Mouse (Mus musculus): Measurements from ENCODE around the gene Car5a.

Car5a gene

DNA sequence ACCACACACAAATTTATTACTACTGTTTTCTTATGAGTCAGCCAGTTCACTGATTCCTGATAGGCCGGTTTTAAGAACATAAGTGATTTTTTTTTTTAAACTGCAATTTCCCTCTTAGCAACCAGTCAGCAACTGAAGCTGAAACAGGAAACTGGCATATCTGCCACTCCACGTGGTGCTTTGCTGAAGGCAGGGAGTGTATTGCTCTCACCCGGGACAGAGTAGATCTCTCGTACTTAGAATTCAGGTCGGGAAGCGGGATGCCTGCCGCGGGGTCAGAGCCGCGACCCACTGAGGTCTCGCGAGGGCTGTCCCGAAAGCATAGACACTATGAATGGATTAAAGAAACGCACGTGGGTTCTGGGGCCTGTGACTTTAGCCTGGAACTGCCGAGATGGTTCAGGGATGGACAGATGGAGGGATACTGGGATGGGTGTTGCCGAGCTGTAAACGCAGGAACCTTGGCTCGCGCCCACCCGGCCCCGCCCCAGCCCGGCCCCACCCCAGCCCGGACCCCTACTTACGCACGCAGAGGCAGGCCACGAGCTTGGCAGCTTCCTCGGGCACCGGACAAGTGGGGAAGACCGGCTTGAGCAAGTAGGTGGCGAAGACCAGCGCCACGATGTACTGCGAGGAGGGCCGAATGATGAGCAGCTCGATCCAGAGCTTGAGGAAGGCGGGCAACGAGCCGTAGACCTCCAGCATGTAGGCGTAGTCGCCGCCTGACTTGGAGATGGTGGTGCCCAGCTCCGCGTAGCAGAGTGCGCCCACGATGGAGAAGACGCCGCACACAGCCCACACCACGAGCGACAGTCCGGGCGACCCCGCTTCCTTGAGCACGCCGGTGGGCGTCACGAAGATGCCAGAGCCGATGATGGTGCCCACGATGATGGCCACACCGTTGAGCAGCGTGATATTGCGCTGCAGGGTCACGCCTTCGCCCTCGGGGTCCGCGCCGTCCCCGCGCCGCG, 37.9 kb downstream of the Car5a start:
- peak in 1 of 2 experiments; percentile 42 for DNase-seq (ENCODE audit: low spot score in 2 of 2)

DNA sequence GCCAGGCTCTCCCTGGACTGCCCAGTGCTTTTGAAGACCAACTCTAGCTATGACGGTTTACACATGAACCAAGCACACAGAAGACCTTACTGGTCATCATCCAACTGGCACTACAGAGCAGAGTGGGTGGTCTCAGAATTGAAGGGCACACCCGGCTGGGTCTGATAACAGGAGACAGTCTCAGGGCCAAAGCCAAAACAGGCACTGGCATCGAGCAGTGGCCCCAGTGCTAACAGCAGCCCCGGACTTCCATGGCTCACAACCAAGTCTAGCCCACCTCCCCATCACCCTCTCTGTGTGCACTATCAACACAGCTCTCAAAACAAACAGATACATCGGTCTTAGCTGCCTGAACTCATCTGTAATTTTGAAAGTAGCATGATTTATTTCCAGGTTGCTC, 38.8 kb downstream of the Car5a start:
- DNase-seq (ENCODE audit: low spot score in 2 of 2) = no peak

DNA sequence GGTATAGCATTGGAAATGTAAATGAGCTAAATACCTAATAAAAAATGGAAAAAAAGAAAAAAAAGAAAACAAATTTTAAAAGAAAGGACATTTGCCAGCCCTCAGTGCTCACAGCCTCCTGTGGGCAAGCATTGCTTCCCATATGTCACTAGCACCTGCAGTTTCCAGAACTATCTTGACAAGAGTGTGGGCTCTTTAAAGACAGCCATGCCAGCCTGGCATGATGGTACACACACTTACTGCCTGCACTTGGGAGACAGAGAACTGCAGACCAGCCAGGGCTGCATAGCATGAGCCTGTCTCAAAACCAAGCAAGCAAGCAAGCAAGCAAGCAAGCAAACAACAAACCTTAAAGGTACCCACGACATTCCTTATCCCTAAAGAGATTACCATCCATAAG, 39.3 kb downstream of the Car5a start:
- no peak for DNase-seq (ENCODE audit: low spot score in 2 of 2)

- no peak for DNase-seq (ENCODE audit: low spot score in 2 of 2)
These were observed 39.7 kb downstream of the Car5a start for GRCm38 (mm10) chr8:121904999-121905398.

DNA sequence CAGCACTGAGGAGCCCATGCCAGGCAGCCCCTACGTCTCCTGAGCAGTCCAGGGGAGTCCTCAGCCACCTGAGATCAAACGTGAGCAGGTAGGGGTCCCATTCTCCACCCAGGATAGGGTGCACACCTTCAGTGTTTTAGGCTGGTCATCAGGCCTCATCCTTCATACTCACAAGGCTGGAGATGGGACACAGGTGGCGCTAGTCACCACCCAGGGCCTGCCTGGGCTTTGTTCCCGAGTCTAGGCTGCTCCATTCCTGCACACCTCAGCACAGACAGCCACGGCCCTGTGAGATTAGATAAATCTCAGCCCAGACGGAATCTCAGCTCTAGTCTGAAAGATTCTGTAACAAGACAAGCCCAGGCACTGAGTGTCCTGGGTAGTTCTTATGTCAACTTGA, 40.7 kb downstream of the Car5a start:
- DNase-seq (ENCODE audit: low spot score in 2 of 2) = no peak

DNA sequence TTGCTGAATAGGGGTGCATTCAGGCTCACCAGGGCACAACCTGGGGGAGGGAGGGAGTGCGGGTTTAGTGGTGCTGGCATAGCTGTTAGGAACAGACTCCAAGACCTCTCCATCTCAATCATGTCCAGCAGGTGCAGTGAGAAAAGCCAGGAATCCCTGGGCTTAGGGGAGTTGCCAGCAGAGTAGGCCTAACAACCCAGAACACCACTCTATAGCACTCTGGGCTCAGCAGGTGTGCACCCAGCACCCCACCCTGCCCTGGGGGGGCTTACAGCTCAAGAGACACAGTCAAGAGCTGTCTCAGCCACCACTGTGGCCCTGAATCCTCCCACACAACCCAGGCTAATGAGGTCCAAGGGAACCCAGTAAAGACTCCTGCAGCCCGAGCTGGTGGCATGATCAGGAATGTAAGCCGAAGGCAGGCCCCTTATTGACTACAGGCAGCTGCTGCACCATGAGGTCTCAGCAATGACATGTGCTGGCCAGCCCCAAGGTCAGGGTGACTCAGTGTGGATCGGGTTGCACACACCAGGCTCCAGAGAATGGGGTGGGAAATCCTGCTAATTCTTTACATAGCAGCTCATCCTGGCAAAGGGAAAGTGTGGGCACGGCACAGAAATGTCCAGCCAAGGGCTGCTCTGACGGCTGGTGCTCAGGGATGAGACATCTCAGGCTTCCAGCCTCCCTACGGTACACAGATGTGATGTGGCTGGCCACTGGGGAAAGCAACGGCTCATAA, 43.0 kb downstream of the Car5a start:
- no peak for DNase-seq (ENCODE audit: low spot score in 2 of 2)

GRCm38 (mm10) chr8:121899180-121900044, 45.3 kb downstream of the Car5a start:
- DNase-seq (ENCODE audit: low spot score in 2 of 2) = no peak

GRCm38 (mm10) chr8:121898401-121898931, 46.2 kb downstream of the Car5a start:
- peak; percentile 65 to 82 for DNase-seq (ENCODE audit: low spot score in 2 of 2)

DNA sequence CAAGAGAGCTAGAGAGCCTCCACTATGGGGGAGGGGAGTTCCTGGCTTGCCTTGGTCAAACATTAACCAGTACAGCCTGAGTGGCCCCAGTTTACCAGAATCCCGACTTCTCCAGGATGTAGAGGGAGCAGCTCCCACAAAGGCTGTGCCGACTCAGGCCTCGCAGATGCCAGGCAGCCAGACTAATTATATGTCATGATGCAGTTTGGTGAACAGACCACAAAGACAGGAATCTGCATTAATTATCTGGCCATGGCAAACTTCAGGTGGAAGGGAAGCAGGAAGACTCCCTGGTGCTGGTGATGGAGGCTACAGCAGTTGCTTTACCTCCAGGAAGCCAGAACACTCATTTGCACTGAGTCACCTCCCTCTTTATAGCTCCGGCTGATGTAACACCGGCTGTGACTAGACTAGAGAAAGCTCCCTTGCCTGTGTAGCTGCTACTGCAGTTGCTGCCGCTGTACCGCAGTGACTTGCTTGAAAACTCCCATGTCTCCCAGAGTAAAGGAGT, 46.8 kb downstream of the Car5a start:
- peak; percentile 59 to 74 for DNase-seq (ENCODE audit: low spot score in 2 of 2)

DNA sequence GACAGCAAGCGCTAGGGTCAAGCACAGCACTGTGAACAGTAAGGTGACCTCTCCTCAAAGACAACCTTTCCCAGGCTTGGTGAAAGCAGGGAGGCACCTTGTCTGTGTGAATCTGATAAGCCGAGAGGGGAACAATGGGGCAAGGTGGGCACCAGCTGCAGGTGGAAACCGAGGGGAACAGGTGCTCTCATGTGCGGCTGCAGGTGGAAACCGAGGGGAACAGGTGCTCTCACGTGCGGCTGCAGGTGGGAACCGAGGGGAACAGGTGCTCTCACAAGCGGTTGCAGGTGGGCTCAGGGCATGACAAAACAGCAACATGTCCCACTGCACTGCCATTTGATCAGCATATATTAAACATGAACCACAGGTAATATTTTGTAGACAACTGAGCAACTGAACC, 47.5 kb downstream of the Car5a start:
- DNase-seq (ENCODE audit: low spot score in 2 of 2) = no peak

- no peak for DNase-seq (ENCODE audit: low spot score in 2 of 2)
These were observed 48.1 kb downstream of the Car5a start for GRCm38 (mm10) chr8:121896476-121897145.

DNA sequence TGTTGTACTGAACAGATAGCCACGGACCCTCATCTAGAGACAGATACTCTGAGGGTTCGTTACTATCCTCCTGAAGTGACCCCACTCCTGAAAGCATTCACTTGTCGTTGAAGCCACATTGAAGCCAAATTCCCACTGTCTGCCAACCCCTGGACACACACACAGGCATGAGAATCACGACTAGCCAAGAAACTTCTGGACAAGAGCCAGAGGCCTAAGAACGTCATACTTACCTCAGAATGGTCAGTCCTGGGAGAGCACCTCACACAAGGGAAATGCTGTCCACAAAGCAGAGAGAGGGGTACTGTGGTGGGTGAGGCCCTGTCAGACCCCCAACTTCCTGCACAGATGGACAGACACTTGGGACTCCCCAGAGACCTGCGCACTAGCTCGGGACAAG, 48.8 kb downstream of the Car5a start:
- DNase-seq (ENCODE audit: low spot score in 2 of 2) = no peak

GRCm38 (mm10) chr8:121892875-121893274, 51.8 kb downstream of the Car5a start:
- DNase-seq (ENCODE audit: low spot score in 2 of 2) = no peak

GRCm38 (mm10) chr8:121889810-121890785, 54.6 kb downstream of the Car5a start:
- DNase-seq (ENCODE audit: low spot score in 2 of 2) = no peak

DNA sequence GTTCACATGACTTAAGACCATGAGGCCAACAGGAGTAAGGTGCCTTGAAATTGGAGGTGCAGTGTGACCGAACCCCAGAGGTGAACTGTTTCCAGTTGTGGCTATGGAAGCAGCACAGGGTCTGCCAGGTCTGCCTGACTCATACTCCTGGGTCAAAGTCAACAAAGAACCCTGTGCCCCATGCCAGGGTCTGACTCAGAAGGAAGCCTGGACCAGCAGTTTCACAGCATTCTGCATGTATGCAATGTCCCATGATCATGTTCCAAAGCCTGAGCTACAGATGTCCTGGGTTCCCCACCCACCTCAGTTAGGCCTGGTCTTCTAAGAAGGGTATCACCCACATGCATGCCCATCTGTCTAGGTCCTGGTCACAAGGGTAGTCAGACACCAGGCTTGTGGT, 55.4 kb downstream of the Car5a start:
- no peak for DNase-seq (ENCODE audit: low spot score in 2 of 2)

- DNase-seq (ENCODE audit: low spot score in 2 of 2) = no peak
These were observed 57.2 kb downstream of the Car5a start for GRCm38 (mm10) chr8:121887547-121887946.

GRCm38 (mm10) chr8:121885433-121885832, 59.3 kb downstream of the Car5a start:
- DNase-seq (ENCODE audit: low spot score in 2 of 2) = no peak

DNA sequence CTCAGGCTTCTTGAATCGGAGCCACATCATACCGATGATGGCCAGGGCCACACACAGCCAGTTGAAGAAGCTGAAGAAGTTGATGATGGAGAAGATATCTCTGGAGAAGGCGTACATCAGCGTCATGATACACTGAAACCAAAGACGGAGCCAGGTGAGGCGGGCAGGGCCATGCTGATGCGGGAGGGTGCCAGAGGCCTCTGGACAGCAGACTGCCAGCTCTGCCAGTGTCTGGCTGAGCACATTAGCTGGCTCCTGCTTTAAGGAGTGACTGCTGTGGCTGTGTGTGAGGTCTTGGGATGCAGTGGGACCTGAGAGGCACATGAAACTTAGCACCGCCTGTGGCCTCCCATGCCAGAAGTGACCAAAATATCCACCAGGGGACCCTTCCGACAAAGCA, 59.7 kb downstream of the Car5a start:
- DNase-seq (ENCODE audit: low spot score in 2 of 2) = no peak

- DNase-seq (ENCODE audit: low spot score in 2 of 2) = no peak
These were observed 60.5 kb downstream of the Car5a start for GRCm38 (mm10) chr8:121884181-121884580.

DNA sequence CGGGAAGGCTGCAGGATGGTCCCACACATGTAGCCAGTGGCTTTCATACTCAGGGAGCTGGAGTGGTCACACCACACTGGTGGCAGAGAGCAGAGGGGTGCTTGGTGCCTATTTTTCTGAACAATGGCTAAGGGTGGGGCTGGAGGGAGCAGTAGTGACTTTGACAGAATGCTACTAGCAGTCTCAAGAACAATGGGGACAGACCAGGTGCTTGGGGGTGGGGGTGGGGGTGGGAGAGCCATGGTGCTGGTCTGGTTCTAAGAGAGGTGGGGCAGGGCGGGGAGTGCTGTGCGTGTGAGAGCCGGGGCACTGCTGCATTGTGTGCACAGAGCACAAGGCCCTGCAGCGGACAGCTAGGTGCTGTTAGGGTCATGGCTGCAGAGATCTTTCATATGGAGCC, 62.8 kb downstream of the Car5a start:
- no peak for DNase-seq (ENCODE audit: low spot score in 2 of 2)

Data from left cerebral cortex, adult 9 months (tissue).